Mouse (Mus musculus) adrenal gland, adult 8-10 months (tissue): ENCODE data around the gene Lrr1. TPM values are rescaled to one million over a fixed set of nuclear protein-coding genes. Genes with fewer than 3 reads are reported as not detected.
"Not testable (repeated sequence)": the region's sequence is repeated elsewhere in the genome, so short reads cannot be mapped to it uniquely, and the experiment has no call there.

Source experiments
- DNase-seq: peaks from one replicate; pipeline ENCODE4 v3.0.0; 2022
- total RNA-seq, 4 experiments: library from RNA; stranded (reverse); gene quantifications; 2 replicates each; pipeline ENCODE4 v1.2.4; 2022

The Lrr1 gene
- total RNA-seq, 4 experiments from 2014 or later, result not detected

DNA sequence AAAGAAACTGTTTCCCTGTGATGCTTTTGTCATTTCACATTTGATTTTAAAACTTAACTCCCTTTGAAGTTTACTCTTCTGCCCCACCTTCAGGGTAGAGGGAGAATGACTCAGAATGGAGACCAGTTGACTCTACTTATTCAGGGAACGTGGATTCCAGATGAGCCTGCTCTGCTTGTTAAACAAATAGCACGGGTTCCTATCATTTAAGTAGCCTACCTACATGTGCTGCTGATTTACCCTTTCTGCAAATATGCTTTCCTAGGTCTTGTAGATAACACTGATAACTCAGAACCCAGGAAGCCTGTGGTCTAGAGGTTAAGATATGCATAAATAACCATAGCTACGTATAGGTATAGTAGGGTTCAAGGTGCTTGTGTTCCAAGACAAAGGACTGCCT lies 3.7 kb upstream of the Lrr1 start:
- DNase-seq, result no peak

DNA sequence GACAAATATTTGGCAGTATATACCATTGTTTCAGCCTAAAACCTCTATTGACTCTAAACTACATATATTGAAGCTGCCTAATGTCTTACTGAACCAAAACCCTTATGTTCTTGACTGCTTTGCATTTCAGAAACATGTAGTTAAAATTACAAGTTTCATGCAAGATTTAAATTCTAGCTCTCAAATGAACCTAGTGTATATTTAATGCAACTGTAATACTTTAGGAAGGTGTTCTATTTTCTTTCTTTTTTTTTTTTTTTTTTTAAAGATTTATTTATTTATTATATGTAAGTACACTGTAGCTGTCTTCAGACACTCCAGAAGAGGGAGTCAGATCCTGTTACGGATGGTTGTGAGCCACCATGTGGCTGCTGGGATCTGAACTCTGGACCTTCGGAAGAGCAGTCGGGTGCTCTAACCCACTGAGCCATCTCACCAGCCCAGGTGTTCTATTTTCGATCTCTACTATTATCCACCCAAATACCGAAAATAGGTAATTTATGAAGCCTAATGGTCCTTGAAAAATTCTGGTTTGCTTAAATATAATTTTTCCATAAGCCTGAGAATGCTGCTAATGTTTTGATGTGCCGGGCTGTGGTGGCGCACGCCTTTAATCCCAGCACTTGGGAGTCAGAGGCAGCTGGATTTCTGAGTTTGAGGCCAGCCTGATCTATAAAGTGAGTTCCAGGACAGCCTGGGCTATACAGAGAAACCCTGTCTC lies 1.6 kb upstream of the Lrr1 start:
- DNase-seq, result not testable (repeated sequence)

DNA sequence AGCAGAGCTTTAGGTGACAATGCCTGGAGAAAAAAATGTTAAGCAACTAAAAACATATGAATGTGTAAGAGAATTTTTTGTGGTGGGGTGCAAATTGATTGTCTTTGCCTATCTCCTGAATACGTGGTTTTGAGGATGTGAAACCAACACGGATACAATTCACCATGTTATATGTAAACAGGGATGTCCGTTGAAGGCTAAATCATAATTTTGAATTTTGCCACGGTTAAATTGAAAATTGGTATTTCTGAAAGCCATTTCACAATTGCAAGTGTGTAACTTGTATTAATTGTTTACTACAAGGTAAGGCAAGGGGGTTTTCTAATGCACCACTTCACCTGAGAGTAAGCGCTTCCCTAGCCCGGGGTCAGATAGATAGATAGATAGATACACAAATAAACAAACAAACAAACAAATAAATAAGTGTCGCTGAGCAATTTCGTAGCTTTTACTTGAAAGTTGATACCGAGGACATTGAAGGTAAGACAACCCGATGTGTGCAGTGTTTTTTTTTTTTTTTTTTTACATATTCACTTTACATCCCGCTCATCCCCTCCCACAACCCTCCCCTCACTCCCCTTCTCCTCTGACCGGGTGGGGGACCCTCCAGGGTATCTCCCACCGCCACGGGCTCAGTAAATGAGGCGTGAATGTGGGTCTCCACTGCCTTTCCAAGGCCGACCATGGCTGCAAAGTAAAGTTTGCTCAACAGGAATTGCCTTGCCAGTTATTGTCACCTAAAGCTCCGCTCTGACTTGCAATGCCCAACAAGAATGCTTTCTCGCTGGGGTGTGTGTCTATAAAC lies 756 bp upstream of the Lrr1 start:
- no peak for DNase-seq

DNA sequence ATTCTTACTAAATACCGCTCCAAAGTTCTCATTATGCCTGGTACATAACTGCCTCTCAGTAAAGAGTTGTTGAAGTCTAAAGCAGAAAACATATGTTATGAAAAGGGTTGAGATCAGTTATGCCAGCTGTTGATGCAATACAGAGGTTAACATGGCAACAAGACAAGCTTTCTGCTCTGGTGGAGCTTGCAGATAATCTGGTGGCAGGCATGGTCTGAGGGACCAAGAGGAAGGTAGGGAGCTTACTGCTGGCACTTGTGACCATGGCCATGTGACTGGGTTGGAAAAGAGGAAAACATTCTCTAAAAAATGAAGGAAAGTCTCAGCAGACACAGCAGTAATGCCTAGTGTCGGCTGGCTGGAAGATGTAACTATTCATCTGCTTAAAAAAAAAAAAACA lies 2.7 kb downstream of the Lrr1 start:
- no peak for DNase-seq

- no peak for DNase-seq
These were observed 7.4 kb downstream of the Lrr1 start for GRCm38 (mm10) chr12:69175975-69176374.

GRCm38 (mm10) chr12:69177526-69177925 lies 8.9 kb downstream of the Lrr1 start:
- DNase-seq, result no peak

DNA sequence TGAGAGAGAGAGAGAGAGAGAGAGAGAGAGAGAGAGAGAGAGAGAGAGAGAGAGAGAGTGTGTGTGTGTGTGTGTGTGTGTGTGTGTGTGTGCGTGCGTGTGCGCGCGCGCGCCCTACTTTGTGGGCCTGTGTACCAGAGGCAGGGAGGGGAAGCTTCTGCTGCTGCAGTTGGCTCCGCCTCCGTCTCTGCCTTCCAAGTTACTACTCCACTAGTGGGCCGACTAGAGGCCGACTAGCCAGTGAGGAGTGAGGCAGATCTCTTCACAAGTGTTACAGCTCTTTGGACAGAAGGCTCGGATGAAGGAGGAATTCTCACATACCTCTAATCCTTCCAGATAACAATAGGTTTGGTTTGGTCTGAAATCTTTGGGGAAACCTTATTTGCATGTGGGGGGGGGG lies 10.8 kb downstream of the Lrr1 start:
- DNase-seq, result no peak

DNA sequence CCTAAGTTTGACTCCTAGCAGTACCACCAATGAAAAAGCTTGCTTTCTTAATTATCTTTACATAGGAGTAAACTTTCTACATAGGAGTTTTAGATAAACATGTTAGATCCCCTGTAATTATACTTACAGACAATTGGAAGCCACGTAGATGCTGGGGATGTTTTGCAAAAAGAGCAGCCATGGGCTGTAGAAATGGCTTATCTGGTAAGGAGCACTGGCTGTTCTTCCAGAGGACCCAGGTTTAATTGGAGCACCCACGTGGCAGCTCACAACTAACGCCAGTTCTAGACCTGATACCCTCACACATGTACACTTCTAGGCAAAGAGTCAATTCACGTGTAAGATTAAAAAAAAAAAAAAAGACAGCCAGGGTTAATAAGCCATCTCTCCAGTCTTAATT lies 13.2 kb downstream of the Lrr1 start:
- DNase-seq, result no peak

GRCm38 (mm10) chr12:69183583-69184308 lies 15.1 kb downstream of the Lrr1 start, which contains the start of the genes Rpl36al and Mgat2:
TSS of gene Rpl36al (minus strand) at chr12:69184083.
TSS of gene Mgat2 (plus strand) at chr12:69184157.
- peak; percentile 97 for DNase-seq

- peak; percentile 44 for DNase-seq
These were observed 16.0 kb downstream of the Lrr1 start for GRCm38 (mm10) chr12:69184342-69185295.

DNA sequence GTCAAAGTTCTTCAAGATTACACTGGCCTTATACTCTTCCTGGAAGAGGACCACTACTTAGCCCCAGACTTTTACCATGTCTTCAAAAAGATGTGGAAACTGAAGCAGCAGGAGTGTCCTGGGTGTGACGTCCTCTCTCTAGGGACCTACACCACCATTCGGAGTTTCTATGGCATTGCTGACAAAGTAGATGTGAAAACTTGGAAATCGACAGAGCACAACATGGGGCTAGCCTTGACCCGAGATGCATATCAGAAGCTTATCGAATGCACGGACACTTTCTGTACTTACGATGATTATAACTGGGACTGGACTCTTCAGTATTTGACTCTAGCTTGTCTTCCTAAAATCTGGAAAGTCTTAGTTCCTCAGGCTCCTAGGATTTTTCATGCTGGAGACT lies 16.8 kb downstream of the Lrr1 start:
- DNase-seq, result no peak

GRCm38 (mm10) chr12:69186811-69187471 lies 18.3 kb downstream of the Lrr1 start:
- no peak for DNase-seq

- no peak for DNase-seq
These were observed 21.5 kb downstream of the Lrr1 start for GRCm38 (mm10) chr12:69190074-69190473.

DNA sequence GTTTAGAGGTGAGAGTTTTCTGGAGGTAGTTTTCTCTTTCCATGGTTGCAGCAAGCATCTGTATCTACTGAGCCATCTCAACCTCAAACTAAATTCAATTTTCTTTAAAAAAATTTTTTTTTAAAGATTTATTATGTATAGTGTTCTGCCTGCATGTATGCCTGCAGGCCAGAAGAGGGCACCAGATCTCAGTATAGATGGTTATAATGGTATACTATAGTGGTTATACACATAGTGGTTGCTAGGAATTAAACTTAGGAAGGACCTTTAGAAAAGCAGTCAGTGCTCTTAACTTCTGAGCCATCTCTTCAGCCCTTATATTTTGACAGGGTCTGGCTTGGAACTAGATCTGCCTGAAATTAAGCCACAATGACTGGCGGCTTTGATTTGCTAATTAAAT lies 21.9 kb downstream of the Lrr1 start:
- no peak for DNase-seq

DNA sequence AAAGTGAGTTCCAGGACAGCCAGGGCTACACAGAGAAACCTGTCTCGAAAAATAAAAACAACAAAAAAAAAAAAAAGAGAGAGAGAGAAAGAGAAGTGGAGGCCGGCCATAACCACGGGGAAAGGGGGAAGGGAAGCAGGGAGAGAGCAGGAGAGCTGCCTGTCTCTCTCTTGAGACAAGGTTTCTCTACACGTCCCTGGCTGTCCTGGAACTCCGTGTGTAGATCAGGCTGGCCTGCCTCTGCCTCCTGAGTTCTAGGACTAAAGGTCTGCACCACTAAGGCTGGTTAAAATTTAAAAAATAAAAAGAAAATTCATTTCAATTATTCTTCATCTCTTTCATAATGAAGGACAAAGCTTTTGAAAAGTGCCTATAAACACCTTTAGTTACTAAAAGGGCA lies 22.8 kb downstream of the Lrr1 start:
- DNase-seq, result no peak

GRCm38 (mm10) chr12:69192637-69193036 lies 24.0 kb downstream of the Lrr1 start:
- no peak for DNase-seq

DNA sequence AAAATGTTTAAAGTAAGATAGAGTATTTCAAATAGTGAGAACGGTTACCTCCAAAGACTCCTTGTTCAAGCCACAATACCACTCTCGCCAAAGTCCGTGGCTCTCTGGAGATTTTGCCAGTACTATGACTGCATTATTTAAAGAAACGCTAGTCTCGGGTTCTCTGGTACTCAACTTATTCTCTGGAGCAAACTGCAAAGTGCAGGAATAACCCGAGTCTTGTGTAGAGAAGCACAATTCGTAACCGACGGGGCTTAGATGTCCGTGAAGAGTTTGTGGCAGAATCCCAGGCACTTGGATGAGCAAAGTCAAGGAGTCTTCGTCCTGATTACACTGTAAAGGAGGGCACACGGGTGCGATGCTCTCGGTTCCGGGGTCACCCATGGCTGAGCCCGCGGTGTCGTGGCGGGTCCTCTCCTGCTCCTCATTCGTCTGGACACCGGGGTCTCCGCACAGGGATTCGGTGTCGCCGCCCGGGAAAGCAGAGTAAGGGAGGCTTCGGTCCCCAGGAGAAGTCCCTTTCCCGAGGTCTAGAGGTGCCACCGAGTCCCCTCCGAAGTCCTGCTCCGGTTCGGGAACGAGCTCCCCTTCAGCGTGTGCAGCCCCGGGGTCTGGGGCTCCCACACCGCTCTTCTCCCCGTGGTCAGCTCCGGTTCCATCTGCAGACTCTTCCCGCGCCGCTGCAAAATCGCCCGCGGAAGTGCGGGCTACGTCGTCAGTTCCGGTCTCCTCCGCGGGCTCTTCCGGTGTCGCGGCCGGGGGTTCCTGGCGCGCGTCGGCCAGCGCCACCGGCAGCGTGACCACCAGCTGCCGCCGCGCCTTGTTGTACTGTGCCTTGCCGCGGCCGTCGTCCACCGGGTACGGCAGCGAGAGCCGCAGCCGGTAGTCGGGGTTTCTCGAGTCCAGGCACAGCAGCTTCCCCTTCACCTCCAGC lies 28.1 kb downstream of the Lrr1 start, which contains the start of gene Gm49383:
Gene Gm49383, minus strand, starts transcription at position 661 of the 934 bp plus-strand sequence.
- DNase-seq, result peak; percentile 59

DNA sequence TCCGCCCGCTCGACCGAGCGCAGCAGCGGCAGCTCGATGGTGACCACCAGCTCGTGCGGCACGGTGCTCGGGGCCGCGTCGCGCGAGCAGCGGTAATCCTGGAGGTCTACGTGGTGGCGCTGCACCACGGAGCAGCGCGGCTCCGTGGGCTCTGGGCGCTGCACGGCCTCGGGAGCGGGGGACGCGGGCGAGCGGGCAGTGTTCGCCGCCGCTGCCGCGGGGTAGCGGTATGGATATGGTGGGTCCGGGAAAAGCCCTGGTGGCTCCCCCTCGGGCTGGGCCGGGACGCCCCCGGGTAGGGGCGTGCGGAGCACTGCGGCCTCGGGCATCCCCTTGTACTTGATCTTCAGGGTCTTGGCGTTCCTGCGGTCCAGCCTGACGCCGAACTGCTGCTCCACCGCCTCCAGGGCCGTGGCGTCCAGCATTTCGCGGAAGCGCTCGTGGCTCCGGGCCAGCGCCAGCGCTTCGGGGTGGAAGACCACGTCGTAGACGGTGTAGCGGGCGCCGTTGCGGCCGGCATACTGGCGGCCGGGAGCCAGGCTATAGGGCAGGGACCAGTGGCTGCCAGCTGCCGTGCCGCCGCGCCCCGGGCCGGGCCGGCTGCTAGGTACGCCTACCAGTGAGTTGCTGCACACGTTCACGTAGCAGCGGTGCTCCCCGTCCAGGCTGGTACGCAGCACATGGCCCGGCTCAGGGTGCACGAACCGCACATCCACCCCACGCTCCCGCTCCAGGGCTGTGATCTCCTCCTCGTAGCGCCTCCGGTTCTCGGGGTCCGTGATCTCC lies 29.0 kb downstream of the Lrr1 start:
- DNase-seq, result peak; percentile 32

DNA sequence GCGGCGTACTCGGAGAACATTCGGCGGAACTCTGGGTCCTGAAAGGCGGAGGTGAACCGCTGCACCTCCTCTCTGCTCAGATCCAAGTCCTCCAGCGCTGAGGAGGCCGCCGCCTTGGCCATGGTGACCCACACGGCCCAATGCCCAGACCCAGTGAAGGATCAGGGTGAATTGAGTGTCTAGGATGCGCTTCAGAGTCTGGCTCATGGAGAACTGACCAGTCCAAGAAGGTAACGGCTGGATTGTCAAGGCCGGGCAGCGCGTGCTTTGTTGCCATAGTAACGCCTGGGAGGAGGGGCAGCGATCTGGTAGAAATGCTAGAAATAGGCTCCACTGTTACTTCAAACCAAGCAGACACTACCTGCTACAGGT lies 29.5 kb downstream of the Lrr1 start, which contains the start of gene Dnaaf2:
Gene Dnaaf2, minus strand, starts transcription at position 266 of the 372 bp plus-strand sequence.
- DNase-seq, result peak; percentile 75
